Mouse (Mus musculus) thymus, postnatal 25 days (tissue): ENCODE results near the gene Vnn1.

Experiments
- DNase-seq: peaks from one replicate; pipeline ENCODE4 v3.0.0; 2022

The Vnn1 gene

GRCm38 (mm10) chr10:23894601-23895349, at the start of gene Vnn1:
Vnn1 (plus strand) TSS chr10:23894688.
- DNase-seq: no peak

- no peak for DNase-seq
Observed at GRCm38 (mm10) chr10:23851228-23851912, 43.1 kb upstream of the Vnn1 start, which contains the start of gene Vnn3. Vnn3 (plus strand) TSS chr10:23851462.

- no peak for DNase-seq
Observed at GRCm38 (mm10) chr10:23852096-23852495, 42.4 kb upstream of the Vnn1 start.

- no peak for DNase-seq
Observed at GRCm38 (mm10) chr10:23864362-23865312, 29.9 kb upstream of the Vnn1 start.

GRCm38 (mm10) chr10:23880695-23881094, 13.8 kb upstream of the Vnn1 start:
- peak; percentile 18 for DNase-seq

- no peak for DNase-seq
Observed at GRCm38 (mm10) chr10:23884910-23885309, 9.6 kb upstream of the Vnn1 start.

- no peak for DNase-seq
Observed at GRCm38 (mm10) chr10:23886060-23886459, 8.4 kb upstream of the Vnn1 start.

GRCm38 (mm10) chr10:23892987-23893386, 1.5 kb upstream of the Vnn1 start:
- DNase-seq: no peak

GRCm38 (mm10) chr10:23895376-23895775, 888 bp downstream of the Vnn1 start:
- no peak for DNase-seq

- DNase-seq: no peak
Observed at GRCm38 (mm10) chr10:23901119-23901518, 6.6 kb downstream of the Vnn1 start.

GRCm38 (mm10) chr10:23905661-23906060, 11.2 kb downstream of the Vnn1 start:
- no peak for DNase-seq

GRCm38 (mm10) chr10:23920056-23920455, 25.6 kb downstream of the Vnn1 start, which contains the start of gene Taar1:
Taar1 (plus strand) TSS chr10:23920356.
- DNase-seq: no peak

GRCm38 (mm10) chr10:23922468-23922867, 28.0 kb downstream of the Vnn1 start:
- DNase-seq: no peak

GRCm38 (mm10) chr10:23923941-23924340, 29.5 kb downstream of the Vnn1 start:
- no peak for DNase-seq

GRCm38 (mm10) chr10:23937613-23938012, 43.1 kb downstream of the Vnn1 start:
- DNase-seq: no peak

- DNase-seq: no peak
Observed at GRCm38 (mm10) chr10:23938312-23938711, 43.8 kb downstream of the Vnn1 start, which contains the start of gene Taar2. Taar2 (plus strand) TSS chr10:23938572.

GRCm38 (mm10) chr10:23942465-23942864, 48.0 kb downstream of the Vnn1 start:
- DNase-seq: peak; percentile 18

GRCm38 (mm10) chr10:23948026-23948425, 53.5 kb downstream of the Vnn1 start:
- DNase-seq: no peak

GRCm38 (mm10) chr10:23949508-23950005, 55.1 kb downstream of the Vnn1 start, which contains the start of gene Taar3:
Taar3 (plus strand) TSS chr10:23949558.
- DNase-seq: no peak

- DNase-seq: no peak
Observed at GRCm38 (mm10) chr10:23951714-23952113, 57.2 kb downstream of the Vnn1 start.
